Mouse (Mus musculus): ENCODE results near the gene Psmb4. TPM values are rescaled to one million over a fixed set of nuclear protein-coding genes. Genes with fewer than 3 reads are reported as not detected.
A peak's percentile ranks its signal among the peaks of the same experiment; 100 is the strongest.

Psmb4 gene
- polyA plus RNA-seq, 1 experiment, result 475 TPM

- Histone ChIP-seq H3K79me2 (ENCODE audit: control insufficient read depth, insufficient read depth) (peaks cover 98% of the 10 kb centered on the region), H3K36me3 (ENCODE audit: control insufficient read depth, insufficient read depth) (peaks cover 4% of the 10 kb centered on the region), H3K4me3 (no peak overlapping the region), H3ac (ENCODE audit: control insufficient read depth, insufficient read length) (no peak overlapping the region), H3K4me2 (ENCODE audit: low read depth) (no peak overlapping the region), H3K27me3 (ENCODE audit: control insufficient read depth, insufficient read depth, insufficient read length) (no peaks in the 10 kb centered on the region)
- TF ChIP-seq SRF (IDR thresholded peaks at IDR 0.05; ENCODE audit: control insufficient read depth, insufficient read length, low read depth) (no peak), TCF12 (IDR thresholded peaks at IDR 0.05; ENCODE audit: insufficient read depth, poor library complexity, severe bottlenecking) (no peak), CEBPB (IDR thresholded peaks at IDR 0.05; ENCODE audit: insufficient read depth, poor library complexity, severe bottlenecking) (no peak), POLR2A (IDR thresholded peaks at IDR 0.05; ENCODE audit: insufficient read length, low read depth) (no peak), USF1 (IDR thresholded peaks at IDR 0.05; ENCODE audit: low read depth) (no peak), MYOG (IDR thresholded peaks at IDR 0.05; ENCODE audit: control insufficient read depth in 1 of 3, insufficient read depth in 1 of 3, insufficient read length in 2 of 3, low read depth in 2 of 3) (no peak), TCF3 (IDR thresholded peaks at IDR 0.05; ENCODE audit: insufficient read length, low read depth) (no peak), MAX (IDR thresholded peaks at IDR 0.05; ENCODE audit: low read depth) (no peak), MYOD1 (IDR thresholded peaks at IDR 0.05; ENCODE audit: control insufficient read depth in 1 of 3, insufficient read length in 2 of 3, low read depth in 2 of 3) (no peak)
Observed at GRCm38 (mm10) chr3:94847382-94847781, 39.4 kb downstream of the Psmb4 start.

- peak overlapping the region; percentile 77 for H3K4me2 ChIP-seq (ENCODE audit: low read depth)
- H3K79me2 ChIP-seq (ENCODE audit: control insufficient read depth, insufficient read depth), result peaks cover 59% of the 10 kb centered on the region
- TF ChIP-seq TCF12 (IDR thresholded peaks at IDR 0.05; ENCODE audit: insufficient read depth, poor library complexity, severe bottlenecking) (no peak), MYOG (IDR thresholded peaks at IDR 0.05; ENCODE audit: control insufficient read depth in 1 of 3, insufficient read depth in 1 of 3, insufficient read length in 2 of 3, low read depth in 2 of 3) (no peak), REST (IDR thresholded peaks at IDR 0.05; ENCODE audit: insufficient read depth, insufficient read length) (no peak), E2F4 (IDR thresholded peaks at IDR 0.05; ENCODE audit: insufficient read depth) (no peak), TCF3 (IDR thresholded peaks at IDR 0.05; ENCODE audit: insufficient read length, low read depth) (no peak), MYOD1 (IDR thresholded peaks at IDR 0.05; ENCODE audit: control insufficient read depth in 1 of 3, insufficient read length in 2 of 3, low read depth in 2 of 3) (no peak), SRF (IDR thresholded peaks at IDR 0.05; ENCODE audit: control insufficient read depth, insufficient read length, low read depth) (no peak), POLR2AphosphoS2 (IDR thresholded peaks at IDR 0.05; ENCODE audit: insufficient read length, low read depth) (no peak), POLR2A (IDR thresholded peaks at IDR 0.05; ENCODE audit: insufficient read length, low read depth) (no peak), USF1 (IDR thresholded peaks at IDR 0.05; ENCODE audit: low read depth) (no peak), MAX (IDR thresholded peaks at IDR 0.05; ENCODE audit: low read depth) (no peak)
- H3K27me3 ChIP-seq (ENCODE audit: control insufficient read depth, insufficient read depth, insufficient read length), result no peaks in the 10 kb centered on the region
- peak overlapping the region; percentile 34 for H3K4me3 ChIP-seq
- no peak overlapping the region for H3ac ChIP-seq (ENCODE audit: control insufficient read depth, insufficient read length)
- H3K36me3 ChIP-seq (ENCODE audit: control insufficient read depth, insufficient read depth), result no peaks in the 10 kb centered on the region
Observed at GRCm38 (mm10) chr3:94839101-94839500, 47.7 kb downstream of the Psmb4 start.

- peak overlapping the region; percentile 77 for H3K4me2 ChIP-seq (ENCODE audit: low read depth)
- H3K27me3 ChIP-seq (ENCODE audit: control insufficient read depth, insufficient read depth, insufficient read length), result no peaks in the 10 kb centered on the region
- H3K4me3 ChIP-seq, result peak overlapping the region; percentile 34
- no peaks in the 10 kb centered on the region for H3K36me3 ChIP-seq (ENCODE audit: control insufficient read depth, insufficient read depth)
- TF ChIP-seq E2F4 (IDR thresholded peaks at IDR 0.05; ENCODE audit: insufficient read depth) (no peak), MYOD1 (IDR thresholded peaks at IDR 0.05; ENCODE audit: control insufficient read depth in 1 of 3, insufficient read length in 2 of 3, low read depth in 2 of 3) (peak in 2 of 3 experiments; percentile 14 to 17)
- peak overlapping the region; percentile 75 for H3ac ChIP-seq (ENCODE audit: control insufficient read depth, insufficient read length)
- H3K79me2 ChIP-seq (ENCODE audit: control insufficient read depth, insufficient read depth), result peaks cover 54% of the 10 kb centered on the region
Observed at GRCm38 (mm10) chr3:94838631-94839030, 48.1 kb downstream of the Psmb4 start.

- TF ChIP-seq POLR2A (IDR thresholded peaks at IDR 0.05; ENCODE audit: insufficient read length, low read depth) (peak; percentile 43), MYOG (IDR thresholded peaks at IDR 0.05; ENCODE audit: control insufficient read depth in 1 of 3, insufficient read depth in 1 of 3, insufficient read length in 2 of 3, low read depth in 2 of 3) (peak in 2 of 3 experiments; percentile 36 to 58), MYOD1 (IDR thresholded peaks at IDR 0.05; ENCODE audit: control insufficient read depth in 1 of 3, insufficient read length in 2 of 3, low read depth in 2 of 3) (peak in 1 of 3 experiments; percentile 48), TCF3 (IDR thresholded peaks at IDR 0.05; ENCODE audit: insufficient read length, low read depth) (no peak)
- peak overlapping the region; percentile 75 for H3ac ChIP-seq (ENCODE audit: control insufficient read depth, insufficient read length)
- H3K4me2 ChIP-seq (ENCODE audit: low read depth), result peak overlapping the region; percentile 77
- H3K4me3 ChIP-seq, result peak overlapping the region; percentile 34
- H3K36me3 ChIP-seq (ENCODE audit: control insufficient read depth, insufficient read depth), result no peaks in the 10 kb centered on the region
- H3K79me2 ChIP-seq (ENCODE audit: control insufficient read depth, insufficient read depth), result peaks cover 48% of the 10 kb centered on the region
- no peaks in the 10 kb centered on the region for H3K27me3 ChIP-seq (ENCODE audit: control insufficient read depth, insufficient read depth, insufficient read length)
Observed at GRCm38 (mm10) chr3:94837959-94838496, 48.7 kb downstream of the Psmb4 start.

GRCm38 (mm10) chr3:94837183-94837890 lies 49.4 kb downstream of the Psmb4 start, which contains the start of gene Pogz:
Pogz (plus strand) TSS chr3:94837567.
- no peak for TF ChIP-seq MAX (IDR thresholded peaks at IDR 0.05; ENCODE audit: low read depth)
- TF ChIP-seq CEBPB (IDR thresholded peaks at IDR 0.05; ENCODE audit: insufficient read depth, poor library complexity, severe bottlenecking), result no peak
- TF ChIP-seq POLR2AphosphoS2 (IDR thresholded peaks at IDR 0.05; ENCODE audit: insufficient read length, low read depth), result peak; percentile 56
- TF ChIP-seq POLR2A (IDR thresholded peaks at IDR 0.05; ENCODE audit: insufficient read length, low read depth), result peak; percentile 50
- peak within 1 kb of the TSS; percentile 87 for H3K4me2 ChIP-seq (ENCODE audit: low read depth)
- H3K79me2 ChIP-seq (ENCODE audit: control insufficient read depth, insufficient read depth), result peaks cover 41% of the 10 kb centered on the region
- H3ac ChIP-seq (ENCODE audit: control insufficient read depth, insufficient read length), result peak within 1 kb of the TSS; percentile 75
- no peaks in the 10 kb centered on the region for H3K27me3 ChIP-seq (ENCODE audit: control insufficient read depth, insufficient read depth, insufficient read length)
- H3K36me3 ChIP-seq (ENCODE audit: control insufficient read depth, insufficient read depth), result no peaks in the 10 kb centered on the region
- H3K4me3 ChIP-seq, result peak within 1 kb of the TSS; percentile 34

Measured in myocyte (in vitro differentiated cells).